Mouse (Mus musculus): ENCODE data around the gene Mme.

The Mme gene

GRCm38 (mm10) chr3:63241099-63241587 lies at the start of gene Mme:
Gene Mme, plus strand, starts transcription at chr3:63241537.
- DNase-seq = no peak

GRCm38 (mm10) chr3:63196565-63196964 lies 44.8 kb upstream of the Mme start:
- no peak for DNase-seq

GRCm38 (mm10) chr3:63198026-63198425 lies 43.3 kb upstream of the Mme start:
- DNase-seq = no peak

- DNase-seq = no peak
Measured at GRCm38 (mm10) chr3:63221867-63222591, 19.3 kb upstream of the Mme start.

- peak; percentile 59 for DNase-seq
Measured at GRCm38 (mm10) chr3:63223676-63224075, 17.7 kb upstream of the Mme start.

- DNase-seq = no peak
Measured at GRCm38 (mm10) chr3:63235957-63236356, 5.4 kb upstream of the Mme start.

- DNase-seq = no peak
Measured at GRCm38 (mm10) chr3:63243721-63244120, 2.4 kb downstream of the Mme start.

GRCm38 (mm10) chr3:63272091-63272490 lies 30.8 kb downstream of the Mme start:
- no peak for DNase-seq

- DNase-seq = no peak
Measured at GRCm38 (mm10) chr3:63294316-63294715, 53.0 kb downstream of the Mme start.

GRCm38 (mm10) chr3:63294791-63295190 lies 53.5 kb downstream of the Mme start:
- DNase-seq = no peak

- no peak for DNase-seq
Measured at GRCm38 (mm10) chr3:63295237-63295636, 53.9 kb downstream of the Mme start.

- peak; percentile 65 for DNase-seq
Measured at GRCm38 (mm10) chr3:63295657-63296231, 54.4 kb downstream of the Mme start.

GRCm38 (mm10) chr3:63296411-63296810 lies 55.1 kb downstream of the Mme start:
- peak; percentile 15 for DNase-seq

GRCm38 (mm10) chr3:63297787-63298186 lies 56.5 kb downstream of the Mme start:
- DNase-seq = peak; percentile 85

GRCm38 (mm10) chr3:63315211-63315760 lies 73.9 kb downstream of the Mme start:
- no peak for DNase-seq

GRCm38 (mm10) chr3:63317496-63317895 lies 76.2 kb downstream of the Mme start:
- DNase-seq = no peak

- no peak for DNase-seq
Measured at GRCm38 (mm10) chr3:63325615-63326014, 84.3 kb downstream of the Mme start.

- DNase-seq = no peak
Measured at GRCm38 (mm10) chr3:63340110-63340509, 98.8 kb downstream of the Mme start.

- DNase-seq = no peak
Measured at GRCm38 (mm10) chr3:63340546-63340945, 99.2 kb downstream of the Mme start.

- DNase-seq = no peak
Measured at GRCm38 (mm10) chr3:63341481-63341880, 100.1 kb downstream of the Mme start.

- DNase-seq = no peak
Measured at GRCm38 (mm10) chr3:63344998-63345397, 103.7 kb downstream of the Mme start.

- DNase-seq = no peak
Measured at GRCm38 (mm10) chr3:63348893-63349426, 107.6 kb downstream of the Mme start.

GRCm38 (mm10) chr3:63350242-63350641 lies 108.9 kb downstream of the Mme start:
- no peak for DNase-seq

GRCm38 (mm10) chr3:63350704-63351103 lies 109.4 kb downstream of the Mme start:
- DNase-seq = no peak

All from retina, postnatal 1 day (tissue).